Mouse (Mus musculus): ENCODE results near the gene Rpl32.
A peak's percentile ranks its signal among the peaks of the same experiment; 100 is the strongest.

The Rpl32 gene

DNA sequence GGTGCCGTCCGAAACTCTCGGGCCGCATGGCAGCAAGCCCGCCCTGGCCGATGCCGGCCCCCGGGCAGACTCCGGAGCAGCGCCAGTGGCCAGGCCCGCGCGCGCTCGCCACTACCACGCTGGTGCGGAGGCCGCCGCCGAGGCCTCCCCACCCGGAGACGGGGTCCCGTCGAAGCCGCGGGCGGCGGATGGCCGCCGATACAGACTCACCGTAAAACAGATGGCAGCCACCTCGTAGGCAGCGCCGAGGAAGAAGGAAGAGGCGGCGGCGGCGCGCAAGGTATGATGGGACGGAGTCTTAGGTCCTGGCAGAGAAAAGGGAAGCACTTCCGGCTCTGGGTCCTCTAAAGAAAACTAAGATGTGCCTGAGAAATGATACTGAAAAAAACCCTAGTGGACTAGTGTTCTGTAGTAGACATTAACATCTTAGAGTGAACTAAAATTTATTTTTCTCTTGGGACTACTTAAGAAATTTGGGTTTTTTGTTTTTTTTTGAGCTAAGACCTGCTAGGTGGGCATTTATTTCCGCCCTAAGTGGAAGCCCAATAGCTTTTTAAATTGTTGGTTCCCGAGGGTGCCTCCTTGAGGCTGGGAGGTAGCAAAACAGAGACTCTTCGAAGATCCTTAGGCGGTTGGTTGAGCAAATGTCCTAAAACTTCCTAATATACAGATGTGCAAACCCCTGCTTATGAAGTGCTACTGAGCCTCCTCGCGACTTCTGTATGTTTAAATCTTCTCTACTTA, at the start of gene Rpl32:
Gene Rpl32, minus strand, starts transcription at position 260 of the 744 bp plus-strand sequence.
- peak; percentile 87 for DNase-seq

DNA sequence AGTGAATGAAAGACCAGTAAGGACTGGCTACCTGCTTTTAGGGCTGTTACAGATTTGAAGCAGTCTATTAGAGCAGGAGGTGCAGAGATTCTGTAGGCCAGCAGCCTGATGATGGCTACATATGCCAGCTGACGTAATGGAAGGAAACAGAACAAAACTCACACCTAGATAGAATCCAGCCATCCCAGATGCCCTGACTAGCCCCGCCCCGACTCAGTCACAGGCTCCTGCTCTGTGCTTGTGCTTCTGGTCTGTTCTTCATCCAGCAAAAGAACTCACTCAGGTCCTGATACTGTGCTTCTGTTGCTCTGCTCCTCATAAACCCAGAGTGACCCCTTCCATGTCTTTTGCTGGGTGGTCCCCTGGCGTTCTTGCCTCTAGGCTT, 47.8 kb upstream of the Rpl32 start:
- no peak for DNase-seq

DNA sequence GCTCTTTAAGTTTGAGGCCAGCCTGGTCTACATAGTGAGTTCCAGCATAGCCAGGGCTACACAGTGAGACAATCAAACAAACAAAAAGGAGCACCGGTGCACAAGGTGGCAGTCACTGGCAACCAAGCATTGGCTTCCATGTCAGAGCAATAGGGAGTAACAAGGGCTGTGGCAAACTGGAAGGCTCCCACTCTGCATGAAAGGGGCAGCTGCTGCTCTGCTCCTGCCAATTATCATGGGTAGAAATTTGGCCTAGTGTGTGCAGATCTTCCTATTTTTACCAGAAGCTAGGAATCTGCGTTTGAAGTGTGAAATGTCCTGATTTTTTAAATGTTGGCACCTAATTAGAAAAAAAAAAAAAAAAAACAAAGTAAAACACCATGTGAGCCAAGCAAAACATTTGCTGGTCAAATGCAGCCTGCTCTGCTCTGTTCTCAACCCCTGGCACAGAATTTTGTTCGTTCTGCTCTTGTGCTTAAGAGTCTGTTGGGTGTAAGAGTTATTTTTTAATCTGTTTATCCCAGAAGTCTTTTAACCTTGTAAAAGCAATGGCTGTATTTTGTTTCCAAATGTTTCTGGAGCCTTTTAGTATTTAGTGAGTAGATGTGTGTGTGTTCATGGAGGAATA, 47.3 kb upstream of the Rpl32 start:
- DNase-seq, result no peak

DNA sequence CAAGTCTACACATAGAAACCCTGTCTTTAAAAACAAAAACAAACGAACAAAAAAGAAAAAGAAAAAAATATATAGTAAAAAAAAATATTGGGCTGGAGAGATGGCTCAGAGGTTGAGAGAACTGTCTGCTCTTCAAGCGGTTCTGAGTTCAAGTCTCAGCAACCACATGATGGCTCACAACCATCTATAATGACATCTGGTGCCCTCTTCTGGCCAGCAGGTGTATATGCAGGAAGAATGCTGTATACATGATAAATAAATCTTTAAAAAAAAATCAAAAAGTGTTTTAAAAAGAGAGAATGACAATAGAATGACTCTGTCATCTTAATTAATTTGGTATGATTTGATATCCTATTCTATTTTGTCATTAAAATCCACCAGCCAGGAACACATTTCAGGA, 45.9 kb upstream of the Rpl32 start:
- DNase-seq, result peak; percentile 30

DNA sequence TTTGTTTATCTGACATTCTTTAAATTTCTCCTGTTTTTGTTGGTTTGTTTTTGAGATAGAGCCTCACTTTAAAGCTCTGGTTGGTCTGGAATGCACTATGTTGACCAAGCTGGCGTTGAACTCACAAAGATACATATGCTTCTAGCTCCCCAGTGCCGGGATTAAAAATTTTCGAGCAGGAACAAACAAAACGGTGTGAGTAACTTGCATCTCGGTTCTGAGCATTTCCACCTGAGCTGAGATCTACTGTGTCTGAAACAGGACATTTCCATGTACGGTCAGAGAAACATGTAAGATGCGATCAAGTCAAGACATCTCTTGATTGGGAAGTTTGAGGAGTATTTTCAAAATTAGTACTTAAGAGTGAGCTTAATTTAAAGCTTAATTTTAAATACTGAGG, 45.4 kb upstream of the Rpl32 start:
- DNase-seq, result no peak

DNA sequence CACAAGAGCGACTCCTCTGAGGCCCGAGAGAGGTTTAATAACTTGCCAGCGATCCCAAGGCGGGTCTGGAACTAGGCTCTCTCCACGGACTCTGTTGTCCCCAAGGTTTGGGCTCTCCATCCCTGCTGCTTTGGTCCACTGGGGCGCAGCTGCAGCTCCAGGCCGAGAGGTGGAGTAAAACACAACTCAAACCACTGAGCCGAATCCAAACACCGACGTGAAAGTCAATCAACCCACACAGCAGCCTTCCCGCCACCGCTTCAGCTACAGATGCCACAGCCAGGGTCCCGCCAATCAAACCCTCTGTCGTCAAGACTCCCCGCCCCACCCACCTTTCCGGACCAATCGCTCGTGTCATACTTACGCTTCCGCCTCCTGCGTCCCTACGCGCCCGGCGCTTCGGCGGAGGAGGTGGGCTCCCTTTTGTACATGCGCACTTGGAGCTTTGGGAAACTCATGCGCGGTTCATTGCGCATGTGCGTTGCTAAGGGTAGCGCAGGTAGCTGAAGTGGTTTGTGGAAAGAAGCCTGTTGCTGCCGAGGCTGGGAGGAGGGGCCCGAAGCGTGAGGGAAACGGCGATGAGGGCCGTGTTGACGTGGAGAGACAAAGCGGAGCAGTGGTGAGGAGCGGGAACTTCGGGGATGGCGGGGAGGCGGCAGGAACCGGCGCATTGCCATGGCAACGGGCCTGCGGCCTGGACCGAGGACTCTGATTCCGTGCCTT, 44.7 kb upstream of the Rpl32 start, which contains the start of the genes Mbd4 and Ift122:
Gene Mbd4, minus strand, starts transcription at position 281 of the 723 bp plus-strand sequence.
Gene Ift122, plus strand, starts transcription at position 380 of the 723 bp plus-strand sequence.
- peak; percentile 99 for DNase-seq

DNA sequence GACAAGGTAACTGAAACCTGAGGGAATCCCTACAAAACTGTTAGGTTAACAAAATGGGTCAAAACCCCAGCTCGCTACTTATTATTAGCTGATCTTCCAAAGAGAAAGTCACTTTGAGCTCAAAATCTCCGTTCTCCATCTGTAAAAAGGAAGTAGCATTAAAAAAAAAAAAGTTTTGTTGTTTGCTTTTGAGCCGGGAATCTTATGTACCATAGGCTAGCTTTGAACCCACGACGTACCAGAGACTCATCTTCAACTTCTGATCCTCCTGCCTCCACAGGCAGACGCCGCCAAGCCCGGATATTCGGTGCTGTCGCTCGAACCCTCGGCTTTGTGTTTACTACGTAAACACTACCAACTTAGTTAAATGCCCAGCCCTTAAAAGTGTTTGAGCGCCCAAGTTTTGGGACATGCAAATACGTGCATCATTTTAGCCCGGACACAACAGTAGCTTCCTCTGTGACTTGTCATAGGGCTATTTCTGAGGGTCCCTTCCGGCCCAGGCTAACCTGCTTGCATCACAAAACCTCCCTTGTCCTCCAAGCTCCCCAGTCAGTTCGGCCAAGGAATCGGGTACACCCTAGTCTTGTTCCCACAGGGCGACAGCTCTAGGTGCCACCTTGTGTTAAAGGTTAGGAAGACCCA, 44.0 kb upstream of the Rpl32 start:
- DNase-seq, result peak; percentile 19

DNA sequence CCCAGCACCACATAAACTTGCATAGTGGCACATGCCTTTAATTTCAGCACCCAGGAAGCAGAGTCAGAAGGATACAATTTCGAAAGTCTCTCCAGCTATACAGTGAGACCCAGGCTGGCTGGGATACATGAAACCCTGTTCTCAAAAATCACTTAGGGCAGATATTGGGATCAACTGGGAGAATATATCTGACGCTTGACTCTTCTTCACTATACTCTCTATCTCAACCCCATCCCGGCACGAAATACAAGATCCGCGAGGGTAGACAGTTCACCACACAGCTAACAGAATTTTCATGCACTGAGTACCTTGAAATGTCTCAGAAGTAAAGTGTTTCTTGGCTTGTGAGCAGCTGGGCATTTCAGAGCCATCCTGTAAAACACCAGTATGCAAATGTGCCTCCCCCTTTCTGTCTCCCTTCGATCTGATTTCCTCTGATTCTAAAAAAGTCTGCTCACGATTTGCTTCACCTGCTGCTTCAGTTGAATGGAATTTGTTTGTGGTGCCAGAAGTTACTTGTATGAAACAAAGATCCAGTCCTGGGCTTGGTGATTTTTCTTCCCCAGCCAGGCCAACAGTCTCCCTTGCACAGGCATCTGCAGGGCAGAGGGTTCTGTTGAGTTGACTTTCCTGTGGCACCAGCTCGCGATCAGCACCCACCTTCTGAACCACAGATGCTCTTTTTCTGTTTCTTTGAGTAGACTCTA, 40.2 kb upstream of the Rpl32 start:
- DNase-seq, result no peak

DNA sequence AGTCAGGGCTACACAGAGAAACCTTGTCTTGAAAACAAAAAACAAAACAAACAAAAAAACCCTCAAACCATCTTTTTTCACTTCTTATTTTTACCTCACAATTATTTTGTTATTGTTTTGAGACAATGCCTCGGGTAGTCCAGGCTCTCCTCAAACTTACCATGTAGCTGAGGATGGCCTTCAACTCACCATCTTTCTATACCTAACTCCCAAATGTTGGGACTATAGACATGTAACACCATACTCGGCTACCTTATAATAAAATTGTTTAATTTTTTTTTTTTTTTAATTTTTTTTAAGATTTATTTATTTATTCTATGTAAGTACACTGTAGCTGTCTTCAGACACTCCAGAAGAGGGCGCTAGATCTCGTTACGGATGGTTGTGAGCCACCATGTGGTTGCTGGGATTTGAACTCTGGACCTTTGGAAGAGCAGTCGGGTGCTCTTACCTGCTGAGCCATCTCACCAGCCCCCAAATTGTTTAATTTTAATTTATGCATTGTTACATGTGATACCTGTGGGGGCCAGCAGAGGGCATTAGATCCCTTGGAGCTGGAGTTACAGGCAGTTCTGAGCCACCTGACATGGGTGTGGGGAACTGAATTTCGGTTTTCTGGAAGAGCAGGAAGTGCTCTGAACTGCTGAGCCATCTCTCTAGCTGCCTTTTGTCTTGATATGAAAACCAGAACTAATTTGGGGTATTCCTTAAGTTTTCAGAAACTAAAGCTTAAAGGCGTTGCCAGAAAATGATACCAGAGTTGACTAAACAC, 38.3 kb upstream of the Rpl32 start:
- DNase-seq, result peak; percentile 64

DNA sequence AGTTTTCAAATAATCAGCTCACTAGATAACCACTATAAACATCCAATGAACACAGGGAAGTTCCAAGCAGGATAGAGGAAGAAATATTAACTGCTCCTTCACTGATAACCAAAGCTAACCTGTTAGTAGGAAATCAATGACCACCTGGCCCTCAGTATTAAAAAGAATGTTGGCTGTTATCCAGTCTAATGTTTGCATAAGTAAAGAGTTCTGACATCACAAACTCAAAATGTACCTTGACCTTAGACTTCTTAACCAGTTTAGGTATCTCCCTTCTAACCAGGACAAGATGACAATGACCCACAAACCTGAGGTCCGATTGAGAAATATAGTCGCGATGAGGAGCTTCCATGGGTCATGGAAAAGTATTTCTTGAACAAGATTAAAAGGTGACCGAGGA, 36.5 kb upstream of the Rpl32 start:
- DNase-seq, result no peak

DNA sequence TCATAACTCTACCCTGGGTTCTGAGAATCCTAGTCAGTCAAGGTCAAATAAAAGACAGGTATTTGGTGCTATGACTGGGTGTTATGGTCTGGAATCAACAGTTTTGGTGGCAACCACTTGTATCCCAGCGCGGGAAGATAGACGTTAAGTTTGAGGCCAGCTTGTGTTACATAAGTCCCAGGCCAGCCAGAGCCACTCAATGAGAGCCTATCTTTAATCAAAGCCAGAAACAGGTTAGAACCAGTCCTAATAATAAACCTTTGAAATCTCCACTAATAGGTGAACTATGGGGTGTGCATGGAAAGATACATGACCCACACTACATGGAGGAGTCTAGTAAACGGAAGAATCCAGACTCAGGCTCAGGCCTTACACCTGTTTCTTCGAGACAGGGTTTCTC, 30.2 kb upstream of the Rpl32 start:
- DNase-seq, result no peak

DNA sequence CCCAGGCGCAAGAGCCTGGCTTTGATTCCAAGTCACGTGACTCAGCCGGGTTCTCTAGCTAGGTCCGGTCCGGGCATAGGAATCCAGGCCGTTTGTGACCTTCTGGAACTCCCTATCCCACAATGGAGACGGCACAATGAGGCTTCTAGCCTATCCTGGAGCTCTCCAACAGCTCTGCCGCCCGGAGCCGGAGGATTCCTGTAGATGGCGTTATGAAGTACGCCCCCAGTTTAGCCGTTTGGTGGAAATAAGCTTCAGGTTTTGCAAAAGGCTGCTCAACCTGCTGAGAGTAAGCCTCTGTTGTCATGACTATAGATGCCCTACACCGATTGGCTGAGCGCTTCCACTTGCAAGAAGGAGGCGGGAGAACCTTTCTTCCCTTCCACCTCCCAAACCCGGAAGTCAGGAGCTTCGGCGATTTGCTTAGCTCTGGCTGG, 29.6 kb upstream of the Rpl32 start, which contains the start of gene Efcab12:
Gene Efcab12, minus strand, starts transcription at position 252 of the 437 bp plus-strand sequence.
- peak; percentile 75 for DNase-seq

DNA sequence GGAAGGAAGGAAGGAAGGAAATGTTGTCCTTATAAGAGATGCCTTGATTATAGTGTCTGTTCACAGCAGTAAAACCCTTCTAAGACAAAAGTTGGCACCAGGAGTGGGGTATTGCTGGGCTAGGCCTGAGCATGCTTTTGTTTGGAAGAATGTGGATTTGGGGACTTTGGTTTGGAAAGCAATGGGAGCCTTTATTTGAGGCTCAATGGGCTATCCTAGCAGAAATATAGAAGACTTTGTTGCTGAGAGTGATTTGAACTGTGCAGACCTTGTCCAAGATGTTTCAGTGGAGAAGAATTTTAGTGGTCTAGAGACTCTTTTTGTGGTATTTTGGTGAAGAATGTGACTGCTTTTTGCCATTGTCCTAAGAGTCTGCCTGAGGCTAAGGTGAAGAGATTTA, 25.3 kb upstream of the Rpl32 start:
- DNase-seq, result no peak

DNA sequence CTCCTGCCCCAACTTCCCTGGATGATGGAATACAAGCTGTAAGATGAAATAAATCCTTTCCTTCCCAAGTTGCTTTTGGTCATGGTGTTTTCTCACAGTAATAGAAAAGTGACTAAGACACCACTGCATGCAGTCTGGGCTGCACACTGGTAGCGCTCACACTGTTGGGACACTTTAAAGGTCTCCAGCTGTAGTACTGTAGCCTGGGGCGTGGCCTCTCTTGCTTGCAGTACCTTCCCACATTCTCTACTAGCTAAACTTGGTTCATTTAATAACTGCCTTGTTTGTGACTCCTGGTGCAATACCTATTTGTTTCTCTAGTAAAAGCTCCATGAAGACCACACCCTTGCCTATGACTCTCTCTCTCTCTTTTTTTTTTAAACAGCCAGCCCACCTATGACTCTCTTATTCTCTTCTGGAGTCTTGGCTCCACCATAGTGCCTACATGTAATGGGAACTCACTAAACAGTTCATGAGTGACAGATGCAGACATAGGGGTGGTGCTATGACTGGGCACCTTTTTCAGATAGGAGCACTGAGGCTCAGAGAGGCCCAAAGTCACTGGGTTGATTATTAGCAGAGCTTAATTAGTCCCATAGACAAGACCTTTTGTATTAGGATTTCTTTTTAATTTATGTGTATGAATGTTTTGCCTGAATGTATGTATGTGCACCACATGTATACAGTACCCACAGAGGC, 23.8 kb upstream of the Rpl32 start:
- DNase-seq, result no peak

DNA sequence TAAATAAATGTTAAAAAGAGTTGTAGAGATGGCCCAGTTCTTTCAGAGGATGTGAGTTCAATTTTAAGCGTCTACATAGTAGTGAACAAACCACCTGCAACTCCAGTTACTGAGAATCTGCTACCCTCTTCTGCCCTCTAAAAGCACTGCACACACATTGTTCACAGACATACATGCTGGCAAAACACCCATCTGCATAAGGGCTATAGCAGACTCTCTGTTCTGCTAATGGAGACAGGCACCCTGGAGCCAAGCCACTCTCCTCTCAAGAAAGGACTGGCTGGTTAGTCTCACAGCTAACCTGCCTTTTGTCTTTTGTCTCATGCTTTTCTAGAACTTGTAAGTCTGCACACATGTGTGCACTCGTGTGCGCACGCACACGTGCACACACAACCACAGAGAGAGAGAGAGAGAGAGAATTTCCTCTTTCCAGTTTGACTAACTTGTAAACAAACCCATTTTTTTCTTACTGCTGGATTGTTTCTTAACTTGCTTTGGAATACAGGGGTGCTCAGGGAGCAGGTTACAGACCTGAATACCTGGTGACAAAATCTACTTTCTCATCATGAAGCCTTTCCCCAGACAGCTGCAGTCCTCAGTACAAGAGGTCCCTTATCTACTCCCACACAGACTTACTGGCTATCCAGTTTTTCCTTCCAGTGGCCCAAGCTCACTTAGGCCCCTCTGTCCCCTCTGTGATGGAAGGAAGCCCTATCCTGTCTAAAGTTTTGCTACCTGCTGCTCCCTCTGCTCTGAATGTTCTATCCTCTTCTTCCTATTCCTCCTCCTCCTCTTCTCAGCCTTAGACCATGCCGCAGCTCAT, 22.4 kb upstream of the Rpl32 start:
- no peak for DNase-seq

DNA sequence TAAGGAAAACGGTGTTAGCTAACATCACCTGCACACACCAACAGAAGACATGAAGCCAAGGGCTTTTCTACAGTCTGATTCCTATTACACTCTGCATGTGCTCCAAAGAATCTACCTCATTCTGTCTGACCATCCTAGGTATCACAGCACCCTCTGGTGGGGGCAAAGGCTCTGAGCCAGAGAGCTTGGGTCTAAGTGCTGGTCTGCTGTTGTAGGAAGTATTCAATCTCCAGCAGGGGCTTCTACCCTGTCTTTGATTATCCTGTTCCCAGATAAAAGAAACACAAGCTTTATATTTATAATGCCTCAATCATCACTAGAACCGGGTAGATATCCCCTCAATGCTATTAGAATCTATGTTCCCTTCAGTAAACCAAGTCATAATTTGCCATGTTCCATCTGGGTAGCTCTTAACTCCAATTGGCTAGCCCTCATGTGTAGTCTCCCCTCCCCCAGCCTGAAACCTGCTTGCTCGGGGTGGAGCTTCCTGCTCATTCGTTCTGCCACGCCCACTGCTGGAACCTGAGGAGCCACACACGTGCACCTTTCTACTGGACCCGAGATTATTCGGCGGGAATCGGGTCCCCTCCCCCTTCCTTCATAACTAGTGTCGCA, 15.4 kb upstream of the Rpl32 start:
- peak; percentile 88 for DNase-seq

DNA sequence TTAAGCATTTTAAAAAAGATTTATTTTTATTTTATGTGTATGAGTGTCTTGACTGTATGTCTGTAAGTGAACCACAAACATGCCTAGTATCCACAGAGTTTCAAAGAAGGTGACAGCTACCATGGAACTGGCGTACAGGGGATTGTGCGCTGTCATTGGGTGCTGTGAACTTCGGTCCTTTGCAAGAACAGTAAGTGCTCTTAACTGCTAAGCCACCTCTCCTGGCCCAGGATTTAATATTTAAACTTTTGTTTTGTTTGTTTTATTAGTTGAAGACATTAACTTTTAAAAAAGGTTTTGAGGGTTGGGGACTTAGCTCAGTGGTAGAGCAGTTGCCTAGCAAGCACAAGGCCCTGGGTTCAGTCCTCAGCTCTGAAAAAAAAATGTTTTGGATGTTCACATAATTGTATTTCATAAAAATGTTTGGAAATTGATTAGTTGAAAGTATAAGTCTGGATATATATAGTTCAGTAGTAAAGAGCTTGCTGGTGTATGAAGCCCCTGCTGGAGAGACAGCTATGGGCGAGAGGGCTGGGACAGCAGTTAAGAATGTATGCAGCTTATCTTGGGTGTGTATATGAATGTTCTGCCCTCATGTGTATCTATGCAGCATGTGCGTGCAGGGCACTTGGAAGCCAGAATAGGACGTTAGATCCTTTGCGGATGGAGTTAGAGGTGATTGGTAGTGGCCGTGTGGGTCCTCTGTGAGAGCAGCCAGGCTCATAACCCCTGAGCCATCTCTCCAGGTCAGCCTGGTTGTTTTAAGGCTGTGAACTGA, 12.9 kb upstream of the Rpl32 start:
- DNase-seq, result peak; percentile 52

DNA sequence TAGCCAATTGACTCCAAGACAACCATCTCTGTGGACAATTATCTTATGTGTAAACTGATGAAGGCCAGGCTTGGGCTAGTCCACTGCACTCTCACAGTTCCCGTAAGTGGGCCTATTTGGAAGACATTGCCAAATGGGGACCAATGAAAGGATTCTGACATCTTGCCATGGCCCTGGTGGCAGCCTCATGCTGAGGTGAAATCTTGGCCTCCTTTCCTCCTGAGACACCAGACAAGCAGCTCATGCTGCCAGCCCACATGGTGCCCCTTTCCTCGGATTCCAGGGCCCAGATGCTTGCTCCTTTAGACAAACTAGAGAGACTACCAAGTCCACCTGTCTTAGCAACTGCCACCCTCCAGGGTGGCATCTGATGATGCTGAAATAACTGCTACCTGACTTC, 9.6 kb upstream of the Rpl32 start:
- no peak for DNase-seq

DNA sequence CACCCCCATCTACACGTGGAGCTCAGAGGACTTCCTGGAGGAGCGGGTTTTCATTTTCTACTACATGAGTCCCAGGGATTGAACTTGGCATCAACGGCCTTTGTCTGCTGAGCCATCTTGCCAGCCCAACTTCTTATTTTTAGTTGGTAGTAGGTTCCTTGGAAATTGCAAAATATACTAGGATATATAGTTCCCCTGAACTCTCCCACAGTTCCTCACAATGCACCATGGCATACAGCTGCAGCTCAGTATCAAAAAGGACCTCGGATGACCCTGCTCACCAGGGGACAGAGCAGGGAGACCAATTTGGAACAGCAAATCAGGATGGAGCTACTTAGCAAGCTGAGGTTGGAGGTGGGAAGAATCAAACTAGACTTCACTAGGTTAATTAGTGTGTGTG, 6.5 kb upstream of the Rpl32 start:
- no peak for DNase-seq

All from liver (tissue).